Mouse (Mus musculus) limb, embryonic 11.5 days (tissue): ENCODE results near the gene Rpusd3. TPM values are rescaled to one million over a fixed set of nuclear protein-coding genes. Genes with fewer than 3 reads are reported as not detected.

ENCODE experiments used
- ATAC-seq: fragments of 200-750 bp; cut with Nextera tagmentation; 2 replicates; pipeline ENCODE4 v1.8.0; 2017; ENCODE audit warnings: low read depth; ENCODE audit not compliant: insufficient number of reproducible peaks, low FRiP score, low TSS enrichment
- DNase-seq: peaks from one replicate; pipeline ENCODE4 v3.0.0-alpha.2; 2015; ENCODE audit warnings: low spot score
- H3K27ac ChIP-seq: fragments of 300-500 bp; sonication (generic); replicated peaks from 2 replicates; pipeline ENCODE4 v1.5.1; 2014; ENCODE audit warnings: low read depth, mild to moderate bottlenecking, low read length
- H3K27me3 ChIP-seq: fragments of 300-500 bp; sonication (generic); 2 replicates; pipeline ENCODE4 v1.6.1; 2014; ENCODE audit warnings: mild to moderate bottlenecking, low read length, mixed read lengths; ENCODE audit not compliant: control insufficient read depth, insufficient read depth
- H3K36me3 ChIP-seq: fragments of 300-500 bp; sonication (generic); 2 replicates; pipeline ENCODE4 v1.6.1; 2014; ENCODE audit warnings: mild to moderate bottlenecking, low read length, moderate library complexity, mixed read lengths; ENCODE audit not compliant: control insufficient read depth, insufficient read depth
- H3K4me1 ChIP-seq: fragments of 300-500 bp; sonication (generic); 2 replicates; pipeline ENCODE4 v1.6.1; 2014; ENCODE audit warnings: low read length, mixed read lengths; ENCODE audit not compliant: control insufficient read depth, insufficient read depth
- H3K4me2 ChIP-seq: fragments of 300-500 bp; sonication (generic); 2 replicates; pipeline ENCODE4 v1.6.1; 2014; ENCODE audit warnings: low read depth, mild to moderate bottlenecking, moderate library complexity; ENCODE audit not compliant: severe bottlenecking
- H3K4me3 ChIP-seq: fragments of 300-500 bp; sonication (generic); 2 replicates; pipeline ENCODE4 v1.5.1; 2014; ENCODE audit warnings: low read depth, low read length
- H3K9ac ChIP-seq: fragments of 300-500 bp; sonication (generic); 2 replicates; pipeline ENCODE4 v1.6.1; 2014; ENCODE audit warnings: mild to moderate bottlenecking, low read length
- H3K9me3 ChIP-seq: fragments of 300-500 bp; sonication (generic); 2 replicates; pipeline ENCODE4 v1.6.1; 2016; ENCODE audit warnings: low read length; ENCODE audit not compliant: control insufficient read depth
- WGBS: fragments of 180-500 bp; shearing (Covaris S2); extraction: QIAGEN DNeasy Blood & Tissue Kit; methylation state at CpG from one replicate; pipeline ENCODE4 v1.1.7; 2014; 5-methylcytosine and 5-hydroxymethylcytosine counted together
- polyA plus RNA-seq: library from polyadenylated mRNA; unstranded; fragments of >200 nt; fragmentation: Nextera tagmentation; extraction: Ambion mirVana; gene quantifications from 2 replicates; pipeline ENCODE4 v1.2.1, GENCODE M21; 2014

Gene Rpusd3
- polyA plus RNA-seq, 1 experiment from 2014 or later, result 39.0 TPM

- 0 out of 2 replicates have a peak, but pooled peaks cover 4% of the 10 kb centered on the region for H3K4me1 ChIP-seq
- H3K9me3 ChIP-seq, result no peaks in the 10 kb centered on the region
- H3K27ac ChIP-seq, result no peak overlapping the region
- no peak overlapping the region for H3K4me3 ChIP-seq
- no peaks in the 10 kb centered on the region for H3K27me3 ChIP-seq
- no peak overlapping the region for H3K9ac ChIP-seq
- ATAC-seq (no peak), DNase-seq (no peak)
- H3K4me2 ChIP-seq, result no peak overlapping the region
- 91% methylated on average over 4 of the region's 4 CpGs for WGBS
- peaks cover 16% of the 10 kb centered on the region for H3K36me3 ChIP-seq
Measured at GRCm38 (mm10) chr6:113447639-113448038, 28.5 kb upstream of the Rpusd3 start.

DNA sequence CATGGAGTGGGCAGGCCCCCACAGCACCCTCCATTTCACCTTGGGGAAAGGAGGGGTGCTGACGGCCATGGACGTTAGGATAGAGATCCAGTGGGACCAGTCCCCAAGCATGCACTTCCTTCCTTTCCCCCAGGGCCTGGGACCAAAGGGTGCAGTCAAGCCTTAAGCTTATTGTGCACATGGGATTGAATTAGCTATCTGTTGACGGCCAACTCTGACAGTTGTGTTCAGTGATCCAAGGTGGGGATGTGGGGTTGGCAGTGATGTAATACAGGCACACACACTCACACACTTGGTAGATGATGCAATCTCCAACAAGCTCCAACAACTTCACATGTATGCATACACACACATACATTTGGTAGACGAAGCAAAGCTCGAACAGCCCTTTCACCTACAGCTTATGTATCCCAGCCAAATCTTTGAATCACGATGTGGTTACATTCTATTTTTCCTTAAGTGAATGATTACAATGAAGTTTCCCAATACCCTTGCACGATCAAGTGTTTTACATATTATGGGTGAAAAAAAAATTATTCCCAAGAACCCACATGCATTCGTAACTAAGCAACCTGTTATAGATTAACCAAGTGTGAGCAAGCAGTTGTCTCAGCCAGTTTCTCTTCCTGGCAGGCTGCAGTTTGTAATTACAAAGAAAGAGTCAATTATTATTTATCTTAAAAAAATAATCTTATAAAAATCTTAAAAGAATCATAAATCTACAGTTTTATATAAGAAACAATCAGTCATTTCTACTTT, 25.2 kb upstream of the Rpusd3 start:
- WGBS, result 95% methylated on average over 7 of the region's 8 CpGs
- H3K9me3 ChIP-seq, result no peaks in the 10 kb centered on the region
- H3K4me2 ChIP-seq, result no peak overlapping the region
- 0 out of 2 replicates have a peak, but pooled peaks cover 4% of the 10 kb centered on the region for H3K4me1 ChIP-seq
- DNase-seq, result no peak
- no peak for ATAC-seq
- H3K27ac ChIP-seq, result no peak overlapping the region
- no peak overlapping the region for H3K9ac ChIP-seq
- H3K4me3 ChIP-seq, result no peak overlapping the region
- H3K27me3 ChIP-seq, result no peaks in the 10 kb centered on the region
- peaks cover 16% of the 10 kb centered on the region for H3K36me3 ChIP-seq

DNA sequence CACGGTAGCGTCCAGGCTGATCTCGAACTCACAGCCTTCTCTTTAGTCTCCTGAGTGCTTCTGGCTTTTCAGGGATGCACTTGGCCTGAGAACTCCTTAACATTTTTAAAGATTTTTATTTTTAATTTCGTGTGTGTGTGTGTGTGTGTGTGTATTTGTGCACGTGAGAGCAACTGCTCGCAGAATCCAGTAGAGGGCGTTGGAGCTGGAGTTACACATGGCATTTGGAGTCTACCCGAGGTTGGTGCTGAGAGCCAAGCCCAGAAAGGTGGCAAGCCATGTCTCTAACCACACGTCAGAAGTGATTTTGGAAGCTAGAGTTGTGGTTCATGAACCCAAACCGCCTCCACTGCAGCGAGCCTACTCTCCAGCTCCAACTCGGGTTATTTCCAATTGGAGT, 24.0 kb upstream of the Rpusd3 start:
- Histone ChIP-seq H3K9ac (peak overlapping the region; percentile 94), H3K27ac (no peak overlapping the region), H3K36me3 (peaks cover 10% of the 10 kb centered on the region), H3K4me1 (0 out of 2 replicates have a peak, but pooled peaks cover 4% of the 10 kb centered on the region), H3K4me3 (peak overlapping the region; percentile 99), H3K4me2 (peak overlapping the region; percentile 90), H3K27me3 (no peaks in the 10 kb centered on the region), H3K9me3 (no peaks in the 10 kb centered on the region)
- 45% methylated on average over 12 of the region's 12 CpGs for WGBS
- no peak for DNase-seq
- no peak; the same call in 1 of the 2 replicates for ATAC-seq

DNA sequence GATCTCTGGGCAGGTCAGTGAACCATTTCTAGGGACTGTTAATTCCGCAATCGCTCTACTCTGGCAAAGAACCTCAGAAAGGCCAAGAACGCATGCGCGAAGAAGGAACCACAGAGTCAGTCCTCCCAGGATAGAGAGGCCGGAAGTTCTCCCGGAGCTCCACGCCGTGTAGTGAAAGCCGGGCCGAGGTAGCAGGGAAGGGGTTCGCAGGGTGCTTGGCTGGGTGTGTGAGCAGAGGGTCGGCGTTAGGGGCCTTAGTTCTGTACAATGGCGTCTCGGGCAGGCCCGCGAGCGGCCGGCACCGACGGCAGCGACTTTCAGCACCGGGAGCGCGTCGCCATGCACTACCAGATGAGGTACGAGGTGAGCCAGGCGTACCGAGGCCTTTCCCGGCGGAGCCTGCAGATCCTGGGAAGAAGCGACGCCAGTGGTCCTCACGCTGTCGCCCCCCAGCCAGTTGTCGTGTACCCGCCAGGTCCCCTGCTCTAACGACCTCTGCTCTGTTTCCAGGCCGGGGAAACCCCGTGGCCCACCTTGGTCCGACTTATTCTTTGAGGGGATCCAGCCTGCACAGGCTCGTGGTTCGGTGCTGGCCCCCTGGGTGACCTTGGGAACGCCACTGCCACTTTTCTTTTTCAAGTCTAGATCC, 23.4 kb upstream of the Rpusd3 start, which contains the start of gene Jagn1:
TSS of gene Jagn1 (plus strand) at position 128 of the 649 bp plus-strand sequence.
- Histone ChIP-seq H3K27ac (no peak within 1 kb of the TSS), H3K27me3 (no peaks in the 10 kb centered on the region), H3K4me2 (peak within 1 kb of the TSS; percentile 90), H3K9me3 (no peaks in the 10 kb centered on the region), H3K4me1 (0 out of 2 replicates have a peak, but pooled peaks cover 4% of the 10 kb centered on the region), H3K9ac (peak within 1 kb of the TSS; percentile 94), H3K36me3 (peaks cover 5% of the 10 kb centered on the region), H3K4me3 (peak within 1 kb of the TSS; percentile 99)
- DNase-seq, result peak; percentile 98
- peak; percentile 85 for ATAC-seq
- under 1% methylated on average over 45 of the region's 45 CpGs for WGBS

DNA sequence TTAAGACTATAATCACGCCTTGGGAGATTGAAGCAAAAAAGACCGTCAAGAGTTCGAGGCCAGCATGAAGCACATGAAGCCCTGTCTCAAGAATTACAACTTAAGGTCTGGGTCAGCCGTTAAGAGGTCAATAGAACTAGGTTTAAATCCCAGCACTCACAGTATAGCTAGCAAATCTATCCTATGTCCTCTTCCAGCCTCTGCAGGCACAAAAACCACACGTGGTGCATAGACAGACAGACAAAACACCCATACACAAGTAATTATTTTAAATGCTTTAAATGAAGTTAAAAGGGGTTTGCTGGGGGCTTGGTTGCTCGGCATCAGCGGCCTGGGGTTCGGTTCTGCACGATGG, 22.9 kb upstream of the Rpusd3 start:
- 0 out of 2 replicates have a peak, but pooled peaks have one; percentile 12 for ATAC-seq
- Histone ChIP-seq H3K36me3 (no peaks in the 10 kb centered on the region), H3K4me1 (0 out of 2 replicates have a peak, but pooled peaks cover 4% of the 10 kb centered on the region), H3K27ac (no peak overlapping the region), H3K9ac (peak overlapping the region; percentile 94), H3K4me2 (peak overlapping the region; percentile 90), H3K4me3 (peak overlapping the region; percentile 99), H3K27me3 (no peaks in the 10 kb centered on the region), H3K9me3 (no peaks in the 10 kb centered on the region)
- WGBS, result 42% methylated on average over 9 of the region's 9 CpGs
- no peak for DNase-seq

GRCm38 (mm10) chr6:113441147-113441680, 22.1 kb upstream of the Rpusd3 start:
- WGBS, result 54% methylated on average over 7 of the region's 7 CpGs
- H3K4me1 ChIP-seq, result 0 out of 2 replicates have a peak, but pooled peaks cover 4% of the 10 kb centered on the region
- no peak overlapping the region for H3K9ac ChIP-seq
- H3K36me3 ChIP-seq, result no peaks in the 10 kb centered on the region
- H3K9me3 ChIP-seq, result no peaks in the 10 kb centered on the region
- no peak overlapping the region for H3K27ac ChIP-seq
- no peak overlapping the region for H3K4me3 ChIP-seq
- ATAC-seq (no peak), DNase-seq (peak; percentile 87)
- H3K27me3 ChIP-seq, result no peaks in the 10 kb centered on the region
- H3K4me2 ChIP-seq, result no peak overlapping the region

- H3K27me3 ChIP-seq, result no peaks in the 10 kb centered on the region
- ATAC-seq, result no peak
- 80% methylated on average over 3 of the region's 3 CpGs for WGBS
Measured at GRCm38 (mm10) chr6:113440686-113441085, 21.5 kb upstream of the Rpusd3 start.

DNA sequence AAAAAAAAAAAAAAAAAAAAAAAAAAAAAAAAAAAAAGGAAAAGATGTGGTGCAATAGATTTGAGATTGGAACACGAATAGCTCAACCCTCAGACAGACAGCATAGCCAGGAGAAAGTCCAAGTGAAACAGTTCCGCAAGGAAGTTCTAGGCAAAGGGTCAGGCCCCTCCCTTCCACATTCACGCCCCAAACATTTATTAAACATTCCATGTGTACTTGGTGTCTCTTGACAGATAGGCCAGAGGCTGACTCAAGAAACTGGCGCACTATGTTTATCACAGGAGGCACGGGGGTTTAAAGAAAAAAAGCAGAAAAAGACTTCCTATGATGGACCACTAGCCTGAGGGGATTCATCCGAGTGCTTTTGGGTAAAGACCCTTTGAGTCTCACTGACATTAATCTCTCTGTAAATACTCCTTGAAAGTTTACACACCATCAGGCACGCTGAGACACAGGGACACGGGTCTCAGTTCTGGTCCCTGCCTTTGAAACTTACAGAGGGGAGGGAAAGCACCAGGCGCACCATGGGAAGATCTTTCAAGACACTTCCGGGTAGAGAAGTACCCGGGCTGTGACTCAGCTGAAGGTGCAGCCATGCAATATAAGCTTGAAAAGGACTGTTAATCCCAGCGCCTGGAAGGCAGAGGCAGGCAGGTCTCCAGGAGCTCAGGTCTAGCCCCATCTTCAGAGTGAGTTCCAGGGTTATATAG, 19.7 kb upstream of the Rpusd3 start:
- H3K9ac ChIP-seq, result no peak overlapping the region
- no peaks in the 10 kb centered on the region for H3K36me3 ChIP-seq
- H3K4me2 ChIP-seq, result no peak overlapping the region
- no peak overlapping the region for H3K4me3 ChIP-seq
- no peak overlapping the region for H3K27ac ChIP-seq
- ATAC-seq, result no peak
- H3K9me3 ChIP-seq, result no peaks in the 10 kb centered on the region
- H3K27me3 ChIP-seq, result no peaks in the 10 kb centered on the region
- 0 out of 2 replicates have a peak, but pooled peaks cover 4% of the 10 kb centered on the region for H3K4me1 ChIP-seq
- 58% methylated on average over 12 of the region's 12 CpGs for WGBS
- DNase-seq, result no peak

More at GRCm38 (mm10) chr6:113440686-113441085, 21.5 kb upstream of the Rpusd3 start:
- H3K4me3 ChIP-seq, result no peak overlapping the region
- no peak overlapping the region for H3K4me2 ChIP-seq
- no peak overlapping the region for H3K27ac ChIP-seq
- DNase-seq, result no peak
- H3K4me1 ChIP-seq, result 0 out of 2 replicates have a peak, but pooled peaks cover 4% of the 10 kb centered on the region
- H3K36me3 ChIP-seq, result no peaks in the 10 kb centered on the region
- no peak overlapping the region for H3K9ac ChIP-seq
- H3K9me3 ChIP-seq, result no peaks in the 10 kb centered on the region
